8 mouse cellular contexts compared by ENCODE assay signal in the genomic region with DNA sequence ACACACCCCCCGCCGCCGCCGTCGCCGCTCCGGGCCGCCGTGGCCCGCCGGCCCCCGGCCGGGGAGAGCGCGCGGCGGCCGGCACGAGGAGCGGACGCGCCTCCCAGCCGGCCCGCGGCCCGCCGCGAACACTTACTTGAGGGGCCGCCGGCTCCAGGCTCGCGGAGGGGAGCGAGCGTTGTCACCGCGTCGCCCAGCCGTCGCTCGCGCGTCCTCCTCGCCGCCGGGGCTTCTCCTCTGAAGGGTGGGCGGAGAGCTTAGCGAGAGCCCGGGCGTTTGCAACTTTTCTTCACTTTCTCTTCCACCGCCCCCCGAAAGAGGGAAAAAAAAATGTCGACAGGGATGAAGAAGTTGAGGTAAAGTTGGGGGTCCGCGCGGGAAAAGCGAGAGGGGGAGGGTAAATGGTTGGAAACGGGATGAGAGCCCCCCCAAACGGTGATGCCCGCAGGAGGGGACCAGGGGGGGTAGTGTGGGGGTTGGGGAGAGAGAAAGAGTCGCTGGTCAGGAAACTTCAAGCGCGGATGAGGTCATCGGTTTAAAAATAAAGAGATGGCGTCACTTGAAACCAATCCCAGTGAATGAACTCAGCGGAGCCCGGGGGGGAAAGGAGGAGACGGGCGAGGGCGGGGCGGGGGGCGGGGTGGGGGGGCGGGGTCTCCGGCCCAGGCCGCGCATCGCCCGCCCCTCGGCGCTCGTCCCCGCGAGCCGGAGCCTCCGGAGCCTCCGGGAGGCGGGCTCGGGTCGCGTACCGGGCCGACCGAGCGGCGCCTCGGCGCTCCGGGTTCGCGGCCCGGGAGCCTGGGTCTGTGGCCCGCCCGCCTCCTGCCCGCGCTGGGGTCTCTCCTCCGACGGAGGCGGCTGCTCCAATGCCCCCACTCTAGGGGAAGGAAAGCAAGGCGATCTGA. TPM values are rescaled to one million over a fixed set of nuclear protein-coding genes. Genes with fewer than 3 reads are reported as not detected.
DNase-seq lines count a peak whose midpoint lies in the region; ATAC-seq and TF ChIP-seq lines count a peak whose summit lies in the region.

Gene Dusp16, minus strand, starts transcription at position 485 of the 905 bp plus-strand sequence.

- no peak for TF ChIP-seq CTCF in kidney, postnatal 0 days (IDR thresholded peaks at IDR 0.05; ENCODE audit: low read depth)
- no peak for TF ChIP-seq CTCF in liver, adult 2 months (IDR thresholded peaks at IDR 0.05; ENCODE audit: low read depth, low read length)

- peak; percentile 68 to 70 for DNase-seq in CD8-positive naive resting alpha-beta T cell, adult 2 months (ENCODE audit: low read depth in 2 of 2, low spot score in 2 of 2)
- peak; percentile 62 for DNase-seq in c-Kit-negative CD71-positive TER-119-positive erythroid progenitor cells, embryonic 14.5 days (ENCODE audit: low read depth, low spot score)
- DNase-seq in fibroblast of lung, adult 2 months (ENCODE audit: low read depth) = peak; percentile 71
- peak; percentile 97 for DNase-seq in kidney, postnatal 0 days (ENCODE audit: low spot score)
- DNase-seq in liver, adult 2 months (ENCODE audit: extremely low read depth, low read depth, low spot score) = peak; percentile 91
- peak; percentile 96 for DNase-seq in splenic B cell, adult 2 months (ENCODE audit: low read depth, low spot score)

- peaks cover 39% of the 10 kb centered on the region for H3K4me1 ChIP-seq in heart, embryonic 13.5 days
- no peaks in the 10 kb centered on the region; the same call in 1 of the 2 replicates for H3K4me1 ChIP-seq in kidney, postnatal 0 days (replicated peaks; ENCODE audit: insufficient read depth, low read length)
- peaks cover 8% of the 10 kb centered on the region; the same call in 1 of the 2 replicates for H3K4me1 ChIP-seq in liver, adult 2 months (ENCODE audit: control insufficient read depth, insufficient read depth, low read length)

- WGBS in heart, embryonic 13.5 days = under 1% methylated on average over 96 of the region's 108 CpGs
- under 1% methylated on average over 68 of the region's 108 CpGs for WGBS in kidney, postnatal 0 days
- 2% methylated on average over 107 of the region's 108 CpGs for WGBS in liver, adult 2 months

- peaks cover 6% of the 10 kb centered on the region; the same call in 1 of the 2 replicates for H3K79me2 ChIP-seq in liver, adult 2 months (ENCODE audit: control insufficient read depth, insufficient read depth, low read length)
- peaks cover 35% of the 10 kb centered on the region for H3K79me2 ChIP-seq in myocyte (ENCODE audit: control insufficient read depth, insufficient read depth)

- 0 out of 2 replicates have a peak, but pooled peaks have one; percentile 31 for TF ChIP-seq POLR2A in liver, adult 2 months (IDR thresholded peaks at IDR 0.05; ENCODE audit: extremely low read depth, insufficient read depth, low read length)
- TF ChIP-seq POLR2A in myocyte (IDR thresholded peaks at IDR 0.05; ENCODE audit: insufficient read length, low read depth) = peak; percentile 37

- peak within 1 kb of the TSS; percentile 100 for H3K27ac ChIP-seq in heart, embryonic 13.5 days (replicated peaks)
- peak within 1 kb of the TSS; percentile 98 for H3K27ac ChIP-seq in kidney, postnatal 0 days
- H3K27ac ChIP-seq in liver, adult 2 months (replicated peaks; ENCODE audit: insufficient read depth, low read depth, low read length) = peak within 1 kb of the TSS; percentile 98

- peak within 1 kb of the TSS; percentile 59 for H3ac ChIP-seq in myocyte (ENCODE audit: control insufficient read depth, insufficient read length)

- no peaks in the 10 kb centered on the region for H3K27me3 ChIP-seq in heart, embryonic 13.5 days (replicated peaks)
- no peaks in the 10 kb centered on the region for H3K27me3 ChIP-seq in kidney, postnatal 0 days (ENCODE audit: insufficient read depth, low read length)
- no peaks in the 10 kb centered on the region for H3K27me3 ChIP-seq in liver, adult 2 months (ENCODE audit: control insufficient read depth, insufficient read depth, low read length)
- no peaks in the 10 kb centered on the region for H3K27me3 ChIP-seq in myocyte (ENCODE audit: control insufficient read depth, insufficient read depth, insufficient read length)
- H3K27me3 ChIP-seq in splenic B cell, adult 2 months (ENCODE audit: control insufficient read depth, insufficient read depth, low read length, poor library complexity, severe bottlenecking) = no peaks in the 10 kb centered on the region

- H3K9ac ChIP-seq in heart, embryonic 13.5 days = peak within 1 kb of the TSS; percentile 100
- H3K9ac ChIP-seq in kidney, postnatal 0 days (ENCODE audit: low read depth, low read length) = peak within 1 kb of the TSS; percentile 99
- H3K9ac ChIP-seq in liver, adult 2 months (ENCODE audit: low read depth, low read length) = peak within 1 kb of the TSS; percentile 100

- no peaks in the 10 kb centered on the region for H3K9me3 ChIP-seq in heart, embryonic 13.5 days
- no peaks in the 10 kb centered on the region for H3K9me3 ChIP-seq in kidney, postnatal 0 days (replicated peaks; ENCODE audit: low read length)

- ATAC-seq in heart, embryonic 13.5 days (ENCODE audit: extremely low read depth, insufficient number of reproducible peaks, low FRiP score, low TSS enrichment) = peak; percentile 90
- peak; percentile 86 for ATAC-seq in kidney, postnatal 0 days (replicated peaks; ENCODE audit: low FRiP score, low read depth)

- peak within 1 kb of the TSS; percentile 72 for H3K4me2 ChIP-seq in heart, embryonic 13.5 days
- H3K4me2 ChIP-seq in kidney, postnatal 0 days (ENCODE audit: low read length) = peak within 1 kb of the TSS; percentile 67
- peak within 1 kb of the TSS; percentile 88 for H3K4me2 ChIP-seq in myocyte (ENCODE audit: low read depth)

- H3K36me3 ChIP-seq in heart, embryonic 13.5 days = no peaks in the 10 kb centered on the region
- H3K36me3 ChIP-seq in kidney, postnatal 0 days (ENCODE audit: insufficient read depth, low read length) = no peaks in the 10 kb centered on the region
- peaks cover 4% of the 10 kb centered on the region for H3K36me3 ChIP-seq in liver, adult 2 months (ENCODE audit: control insufficient read depth, insufficient read depth, low read length)
- no peaks in the 10 kb centered on the region for H3K36me3 ChIP-seq in myocyte (ENCODE audit: control insufficient read depth, insufficient read depth)
- H3K36me3 ChIP-seq in splenic B cell, adult 2 months (ENCODE audit: control insufficient read depth, insufficient read depth, low read length, poor library complexity, severe bottlenecking) = no peaks in the 10 kb centered on the region

- peak within 1 kb of the TSS; percentile 87 for H3K4me3 ChIP-seq in heart, embryonic 13.5 days
- peak within 1 kb of the TSS; percentile 86 for H3K4me3 ChIP-seq in kidney, postnatal 0 days (replicated peaks; ENCODE audit: low read depth, low read length)
- peak within 1 kb of the TSS; percentile 96 for H3K4me3 ChIP-seq in liver, adult 2 months (ENCODE audit: insufficient read depth, low read depth, low read length)
- H3K4me3 ChIP-seq in myocyte = peak within 1 kb of the TSS; percentile 73

TF ChIP-seq in myocyte, 11 proteins besides CTCF, POLR2A, EP300 and RAD21:
- TF ChIP-seq E2F4 (IDR thresholded peaks at IDR 0.05; ENCODE audit: insufficient read depth) (no peak), REST (IDR thresholded peaks at IDR 0.05; ENCODE audit: insufficient read depth, insufficient read length) (no peak), POLR2AphosphoS2 (IDR thresholded peaks at IDR 0.05; ENCODE audit: insufficient read length, low read depth) (no peak), TCF3 (IDR thresholded peaks at IDR 0.05; ENCODE audit: insufficient read length, low read depth) (no peak), MYOG (IDR thresholded peaks at IDR 0.05; ENCODE audit: control insufficient read depth in 1 of 3, insufficient read depth in 1 of 3, insufficient read length in 2 of 3, low read depth in 2 of 3) (peak in 1 of 3 experiments; percentile 18), CEBPB (IDR thresholded peaks at IDR 0.05; ENCODE audit: insufficient read depth, poor library complexity, severe bottlenecking) (no peak), USF1 (IDR thresholded peaks at IDR 0.05; ENCODE audit: low read depth) (no peak)

RNA-seq across cellular contexts. Expression of gene Dusp16, which starts in this region (rescaled TPM):
- 14.2 and 16.6 TPM in 2 replicates for polyA plus RNA-seq in heart, embryonic 13.5 days (2015; fragmentation: Nextera tagmentation; extraction: Ambion mirVana)
- 10.1 and 10.3 TPM in 2 replicates for polyA plus RNA-seq in kidney, postnatal 0 days (2015; fragmentation: Nextera tagmentation; extraction: Ambion mirVana)
- 19.7 and 21.1 TPM in 2 replicates for total RNA-seq in liver, adult 2 months (2014; rRNA removed)
- polyA plus RNA-seq in liver, adult 2 months (2012; rRNA removed) = 17.4 and 20.0 TPM in 2 replicates
- polyA plus RNA-seq in myocyte (2012; fragmentation: generic; extraction: Trizol) = 4.8 TPM

Comparison
In these comparisons a context has a peak if more than half of its experiments do, and no peak if none do; other contexts are left out.
1. Peak in every context shown above with its lines: DNase-seq, ATAC-seq, H3K4me3 ChIP-seq and H3K27ac ChIP-seq.